Mouse (Mus musculus) left cerebral cortex, adult 8-10 months (tissue): ENCODE measurements around the gene Sult1a1. TPM values are rescaled to one million over a fixed set of nuclear protein-coding genes. Genes with fewer than 3 reads are reported as not detected.
"Not testable (repeated sequence)": the region's sequence is repeated elsewhere in the genome, so short reads cannot be mapped to it uniquely, and the experiment has no call there.

Experiments used
- DNase-seq, 2 experiments: peaks; one replicate each; pipeline ENCODE4 v3.0.0; 2022; ENCODE audit warnings: low spot score in 2 of 2
- total RNA-seq, 4 experiments: library from RNA; stranded (reverse); gene quantifications; 2 replicates each; pipeline ENCODE4 v1.2.4; 2022

Gene Sult1a1
- total RNA-seq, 4 experiments from 2014 or later, result 6.3 to 9.0 (median 7.9) TPM

GRCm38 (mm10) chr7:126663646-126664045 is 12.6 kb downstream of the Sult1a1 start:
- DNase-seq, result no peak

GRCm38 (mm10) chr7:126659771-126660170 is 16.5 kb downstream of the Sult1a1 start:
- no peak for DNase-seq

GRCm38 (mm10) chr7:126657522-126657921 is 18.7 kb downstream of the Sult1a1 start:
- DNase-seq, result no peak

GRCm38 (mm10) chr7:126655695-126656094 is 20.5 kb downstream of the Sult1a1 start:
- DNase-seq, result no peak

GRCm38 (mm10) chr7:126653991-126654390 is 22.2 kb downstream of the Sult1a1 start:
- DNase-seq, result no peak

- DNase-seq, result no peak
Observed at GRCm38 (mm10) chr7:126650852-126651251, 25.4 kb downstream of the Sult1a1 start.

- peak; percentile 89 to 90 for DNase-seq
Observed at GRCm38 (mm10) chr7:126649231-126650051, 26.8 kb downstream of the Sult1a1 start, which contains the start of gene Sgf29. Gene Sgf29, plus strand, starts transcription at chr7:126649309.

- no peak for DNase-seq
Observed at GRCm38 (mm10) chr7:126648486-126648885, 27.7 kb downstream of the Sult1a1 start.

- DNase-seq, result no peak
Observed at GRCm38 (mm10) chr7:126645708-126646107, 30.5 kb downstream of the Sult1a1 start.

- no peak for DNase-seq
Observed at GRCm38 (mm10) chr7:126644914-126645313, 31.3 kb downstream of the Sult1a1 start.

- no peak for DNase-seq
Observed at GRCm38 (mm10) chr7:126644345-126644744, 31.9 kb downstream of the Sult1a1 start.

GRCm38 (mm10) chr7:126643244-126643617 is 33.0 kb downstream of the Sult1a1 start:
- DNase-seq, result not testable (repeated sequence)

GRCm38 (mm10) chr7:126642545-126643243 is 33.5 kb downstream of the Sult1a1 start:
- no peak for DNase-seq

- DNase-seq, result no peak
Observed at GRCm38 (mm10) chr7:126636733-126637520, 39.3 kb downstream of the Sult1a1 start.

- DNase-seq, result no peak
Observed at GRCm38 (mm10) chr7:126635375-126635774, 40.9 kb downstream of the Sult1a1 start.

GRCm38 (mm10) chr7:126632478-126632877 is 43.8 kb downstream of the Sult1a1 start:
- no peak for DNase-seq

- no peak for DNase-seq
Observed at GRCm38 (mm10) chr7:126630824-126631518, 45.3 kb downstream of the Sult1a1 start, which contains the start of gene Nupr1. Gene Nupr1, minus strand, starts transcription at chr7:126630861.

- no peak for DNase-seq
Observed at GRCm38 (mm10) chr7:126629915-126630314, 46.3 kb downstream of the Sult1a1 start.

GRCm38 (mm10) chr7:126628111-126628510 is 48.1 kb downstream of the Sult1a1 start:
- no peak for DNase-seq

GRCm38 (mm10) chr7:126625807-126626600 is 50.2 kb downstream of the Sult1a1 start:
- no peak for DNase-seq
